8 mouse cellular contexts compared by ENCODE assay signal in genomic region chr12:91400232-91401048, GRCm38 (mm10). TPM values are rescaled to one million over a fixed set of nuclear protein-coding genes. Genes with fewer than 3 reads are reported as not detected.
DNase-seq lines count a peak whose midpoint lies in the region; ATAC-seq and TF ChIP-seq lines count a peak whose summit lies in the region.

No protein-coding gene starts in this region.

- TF ChIP-seq EP300 in CH12.LX (IDR thresholded peaks at IDR 0.05; ENCODE audit: low read length): no peak

- in situ Hi-C loops in CH12.LX (cut with MboI; ENCODE audit: low pct_ligation_motif_present, low pct_unique_long_range_greater_than_20kb, low sequenced_read_pairs): loop anchor here (25.0 kb wide), 3 partner anchors 137 to 387 kb away; partner anchors contain the start of gene Ston2

- H3K27me3 ChIP-seq in CH12.LX (replicated peaks): peaks cover 2% of the 10 kb centered on the region
- peaks cover 43% of the 10 kb centered on the region for H3K27me3 ChIP-seq in forebrain, embryonic 10.5 days (ENCODE audit: poor library complexity, severe bottlenecking)
- H3K27me3 ChIP-seq in heart, embryonic 15.5 days: peaks cover 24% of the 10 kb centered on the region; the same call in 1 of the 2 replicates
- peaks cover 58% of the 10 kb centered on the region for H3K27me3 ChIP-seq in liver, embryonic 12.5 days (replicated peaks)

- peaks cover 6% of the 10 kb centered on the region for H3K9me3 ChIP-seq in CH12.LX (replicated peaks; ENCODE audit: low read length)
- no peaks in the 10 kb centered on the region for H3K9me3 ChIP-seq in forebrain, embryonic 10.5 days
- no peaks in the 10 kb centered on the region for H3K9me3 ChIP-seq in heart, embryonic 15.5 days (replicated peaks)
- no peaks in the 10 kb centered on the region for H3K9me3 ChIP-seq in liver, embryonic 12.5 days (replicated peaks)

- WGBS in forebrain, embryonic 10.5 days: under 1% methylated on average over 38 of the region's 38 CpGs
- under 1% methylated on average over 38 of the region's 38 CpGs for WGBS in heart, embryonic 15.5 days
- 2% methylated on average over 38 of the region's 38 CpGs for WGBS in liver, embryonic 12.5 days (ENCODE audit: insufficient replicate concordance)

- no peaks in the 10 kb centered on the region for H3K79me2 ChIP-seq in CH12.LX (replicated peaks; ENCODE audit: control insufficient read depth, extremely low read depth, insufficient read depth, poor library complexity, severe bottlenecking)

- peak overlapping the region in 2 of 3 experiments; percentile 16 to 23 for H3K4me3 ChIP-seq in CH12.LX (replicated peaks in 1 of 3; ENCODE audit: low read depth in 2 of 3, low read length in 2 of 3, poor library complexity in 1 of 3)
- H3K4me3 ChIP-seq in forebrain, embryonic 10.5 days: peak overlapping the region; percentile 62
- peak overlapping the region; percentile 49 for H3K4me3 ChIP-seq in heart, embryonic 15.5 days
- peak overlapping the region; percentile 39 for H3K4me3 ChIP-seq in liver, embryonic 12.5 days

- TF ChIP-seq CTCF in CH12.LX (conservative IDR thresholded peaks at IDR 0.05 in 1 of 2, IDR thresholded peaks at IDR 0.05 in 1 of 2; ENCODE audit: low read depth in 2 of 2, low read length in 2 of 2): peak; percentile 62 to 95
- peak; percentile 98 for TF ChIP-seq CTCF in brain, embryonic 14.5 days (IDR thresholded peaks at IDR 0.05; ENCODE audit: borderline replicate concordance, extremely low read depth, insufficient read depth, insufficient read length)

- peak; percentile 94 for TF ChIP-seq RAD21 in CH12.LX (IDR thresholded peaks at IDR 0.05; ENCODE audit: low read depth, low read length)

- peaks cover 0 to 6% of the 10 kb centered on the region in 2 experiments; a peak in 1 of 4 replicates for H3K4me1 ChIP-seq in CH12.LX (ENCODE audit: control insufficient read depth in 1 of 2, insufficient read depth in 2 of 2)
- H3K4me1 ChIP-seq in forebrain, embryonic 10.5 days: peaks cover 10% of the 10 kb centered on the region
- peaks cover 5% of the 10 kb centered on the region for H3K4me1 ChIP-seq in heart, embryonic 15.5 days (replicated peaks)
- peaks cover 5% of the 10 kb centered on the region for H3K4me1 ChIP-seq in liver, embryonic 12.5 days

- DNase-seq in CH12.LX (ENCODE audit: extremely low read depth): peak; percentile 68
- peak; percentile 93 for DNase-seq in brain, embryonic 14.5 days (ENCODE audit: low read depth)
- peak; percentile 78 for DNase-seq in forebrain, embryonic 10.5 days (ENCODE audit: extremely low spot score, low spot score)
- DNase-seq in kidney, postnatal 14 days: peak; percentile 77
- peak; percentile 50 for DNase-seq in naive thymus-derived CD4-positive, alpha-beta T cell, adult 2 months (ENCODE audit: low read depth)
- DNase-seq in testis, postnatal 10 days (ENCODE audit: low spot score): peak; percentile 79

- no peak overlapping the region for H3K27ac ChIP-seq in CH12.LX (ENCODE audit: insufficient read depth, low read depth)
- peak overlapping the region; percentile 48 for H3K27ac ChIP-seq in forebrain, embryonic 10.5 days
- H3K27ac ChIP-seq in heart, embryonic 15.5 days: no peak overlapping the region
- H3K27ac ChIP-seq in liver, embryonic 12.5 days: no peak overlapping the region

- dilution Hi-C loops in CH12.LX (cut with MboI; ENCODE audit: extremely low pct_ligation_motif_present, extremely low pct_unique_long_range_greater_than_20kb, low sequenced_read_pairs): no loop called here

- ATAC-seq in heart, embryonic 15.5 days (replicated peaks; ENCODE audit: insufficient number of reproducible peaks, insufficient read depth, low FRiP score, low read depth): peak; percentile 76
- ATAC-seq in liver, embryonic 12.5 days: peak; percentile 44; the same call in 1 of the 2 replicates

- H3K4me2 ChIP-seq in CH12.LX (ENCODE audit: insufficient read depth, low read depth, poor library complexity, severe bottlenecking): peak overlapping the region; percentile 79
- peak overlapping the region; percentile 86 for H3K4me2 ChIP-seq in heart, embryonic 15.5 days
- peak overlapping the region; percentile 67 for H3K4me2 ChIP-seq in liver, embryonic 12.5 days

- H3K9ac ChIP-seq in CH12.LX (ENCODE audit: insufficient read depth, low read depth): 0 out of 2 replicates have a peak overlapping the region, but pooled peaks have one; percentile 3
- peak overlapping the region; percentile 40 for H3K9ac ChIP-seq in heart, embryonic 15.5 days
- H3K9ac ChIP-seq in liver, embryonic 12.5 days: peak overlapping the region; percentile 6; the same call in 1 of the 2 replicates

- TF ChIP-seq POLR2A in CH12.LX (IDR thresholded peaks at IDR 0.05; ENCODE audit: low read depth, low read length): no peak
- no peak for TF ChIP-seq POLR2A in brain, embryonic 14.5 days (IDR thresholded peaks at IDR 0.05; ENCODE audit: borderline replicate concordance, extremely low read depth, insufficient read depth, insufficient read length, poor library complexity, severe bottlenecking)

- H3K36me3 ChIP-seq in CH12.LX (replicated peaks in 1 of 2; ENCODE audit: control insufficient read depth in 1 of 2, insufficient read depth in 1 of 2, low read length in 1 of 2): no peaks in the 10 kb centered on the region
- H3K36me3 ChIP-seq in forebrain, embryonic 10.5 days (replicated peaks): no peaks in the 10 kb centered on the region
- no peaks in the 10 kb centered on the region for H3K36me3 ChIP-seq in heart, embryonic 15.5 days
- no peaks in the 10 kb centered on the region for H3K36me3 ChIP-seq in liver, embryonic 12.5 days

TF ChIP-seq in CH12.LX, 34 proteins besides CTCF, POLR2A, EP300 and RAD21 (continues in another document):
- 0 out of 2 replicates have a peak, but pooled peaks have one; percentile 17 for TF ChIP-seq MEF2A (IDR thresholded peaks at IDR 0.05; ENCODE audit: borderline replicate concordance, low read depth, low read length)
- no peak for TF ChIP-seq PAX5 (IDR thresholded peaks at IDR 0.05; ENCODE audit: low read length)
- peak; percentile 85 for TF ChIP-seq SMC3 (IDR thresholded peaks at IDR 0.05; ENCODE audit: low read depth, low read length)
- TF ChIP-seq ELF1 (IDR thresholded peaks at IDR 0.05; ENCODE audit: low read depth, low read length): no peak
- no peak; the same call in 1 of the 2 replicates for TF ChIP-seq IRF4 (IDR thresholded peaks at IDR 0.05; ENCODE audit: low read depth, low read length)
- TF ChIP-seq CHD2 (IDR thresholded peaks at IDR 0.05; ENCODE audit: low read length): no peak
- no peak; the same call in 1 of the 2 replicates for TF ChIP-seq ZC3H11A (IDR thresholded peaks at IDR 0.05; ENCODE audit: low read depth, low read length)
- no peak for TF ChIP-seq USF1 (IDR thresholded peaks at IDR 0.05; ENCODE audit: low read depth, low read length)
- TF ChIP-seq JUND (conservative IDR thresholded peaks at IDR 0.05; ENCODE audit: low read depth, low read length): no peak
- TF ChIP-seq RCOR1 (conservative IDR thresholded peaks at IDR 0.05; ENCODE audit: low read depth, low read length): no peak
- TF ChIP-seq JUN (IDR thresholded peaks at IDR 0.05; ENCODE audit: insufficient read depth, low read depth, low read length): no peak
- no peak for TF ChIP-seq ZMIZ1 (IDR thresholded peaks at IDR 0.05; ENCODE audit: low read depth, low read length)
- TF ChIP-seq ZKSCAN1 (IDR thresholded peaks at IDR 0.05; ENCODE audit: borderline replicate concordance, low read depth, low read length): no peak
- TF ChIP-seq TCF12 (IDR thresholded peaks at IDR 0.05; ENCODE audit: low read depth, low read length): no peak
- no peak for TF ChIP-seq MAX (IDR thresholded peaks at IDR 0.05; ENCODE audit: low read length)
- no peak for TF ChIP-seq BHLHE40 (IDR thresholded peaks at IDR 0.05; ENCODE audit: low read depth, low read length)
- no peak for TF ChIP-seq USF2 (conservative IDR thresholded peaks at IDR 0.05; ENCODE audit: low read depth, low read length)
- no peak for TF ChIP-seq ZNF384 (IDR thresholded peaks at IDR 0.05; ENCODE audit: low read depth, low read length)
- no peak for TF ChIP-seq NRF1 (IDR thresholded peaks at IDR 0.05; ENCODE audit: low read depth, low read length)
- no peak for TF ChIP-seq SIN3A (IDR thresholded peaks at IDR 0.05; ENCODE audit: low read length)
- no peak for TF ChIP-seq MAFK (IDR thresholded peaks at IDR 0.05; ENCODE audit: insufficient replicate concordance, low read length)
- TF ChIP-seq HCFC1 (IDR thresholded peaks at IDR 0.05; ENCODE audit: low read depth, low read length): no peak
- no peak for TF ChIP-seq POLR2AphosphoS2 (IDR thresholded peaks at IDR 0.05; ENCODE audit: low read depth, low read length)
- TF ChIP-seq MXI1 (IDR thresholded peaks at IDR 0.05; ENCODE audit: low read depth, low read length): 0 out of 2 replicates have a peak, but pooled peaks have one; percentile 20
- TF ChIP-seq UBTF (IDR thresholded peaks at IDR 0.05; ENCODE audit: low read depth, low read length): no peak
- TF ChIP-seq TBP (conservative IDR thresholded peaks at IDR 0.05; ENCODE audit: low read depth, low read length): no peak
- 0 out of 2 replicates have a peak, but pooled peaks have one; percentile 16 for TF ChIP-seq NELFE (IDR thresholded peaks at IDR 0.05; ENCODE audit: low read depth, low read length)
- TF ChIP-seq E2F4 (IDR thresholded peaks at IDR 0.05; ENCODE audit: insufficient replicate concordance, low read depth, low read length): no peak
- no peak for TF ChIP-seq MYC (IDR thresholded peaks at IDR 0.05; ENCODE audit: low read depth, low read length)

RNA-seq across cellular contexts. Expression of gene Tshr, which starts 16.1 kb away (rescaled TPM):
- not detected in 2 replicates for total RNA-seq in CH12.LX (2012; rRNA removed)
- total RNA-seq in CH12.LX (2014; rRNA removed): not detected in 2 replicates
- not detected in 2 replicates for polyA plus RNA-seq in CH12.LX (2012; ENCODE audit: insufficient read length, low read depth)
- 0.35 and 0.41 TPM in 2 replicates for polyA plus RNA-seq in brain, embryonic 14.5 days (2012; rRNA removed)
- 0.29 and 0.34 TPM in 2 replicates for polyA plus RNA-seq in forebrain, embryonic 10.5 days (2016; fragmentation: Nextera tagmentation; extraction: Ambion mirVana)
- polyA plus RNA-seq in heart, embryonic 15.5 days (2015; fragmentation: Nextera tagmentation; extraction: Ambion mirVana): 0.06 and 0.10 TPM in 2 replicates
- polyA plus RNA-seq in liver, embryonic 12.5 days (2016; fragmentation: Nextera tagmentation; extraction: Ambion mirVana): 0.05 TPM in 1 of 2 replicates, not detected in the other

RNA-seq across cellular contexts. Expression of gene Cep128, which starts 16.2 kb away (rescaled TPM):
- 8.9 and 10.7 TPM in 2 replicates for total RNA-seq in CH12.LX (2012; rRNA removed)
- 14.6 and 16.1 TPM in 2 replicates for total RNA-seq in CH12.LX (2014; rRNA removed)
- 13.5 and 15.2 TPM in 2 replicates for polyA plus RNA-seq in CH12.LX (2012; ENCODE audit: insufficient read length, low read depth)
- polyA plus RNA-seq in brain, embryonic 14.5 days (2012; rRNA removed): 4.7 and 5.3 TPM in 2 replicates
- 11.4 and 12.0 TPM in 2 replicates for polyA plus RNA-seq in forebrain, embryonic 10.5 days (2016; fragmentation: Nextera tagmentation; extraction: Ambion mirVana)
- 10.2 and 10.8 TPM in 2 replicates for polyA plus RNA-seq in heart, embryonic 15.5 days (2015; fragmentation: Nextera tagmentation; extraction: Ambion mirVana)
- 13.8 and 15.1 TPM in 2 replicates for polyA plus RNA-seq in liver, embryonic 12.5 days (2016; fragmentation: Nextera tagmentation; extraction: Ambion mirVana)
